Mouse (Mus musculus) kidney, postnatal 25 days (tissue): ENCODE measurements around the gene Ncapd2.
A peak's percentile ranks its signal among the peaks of the same experiment; 100 is the strongest.

Experiments used
- DNase-seq, 2 experiments: peaks; one replicate each; pipeline ENCODE4 v3.0.0; 2021; ENCODE audit warnings: mixed read lengths in 2 of 2

Ncapd2 gene

DNA sequence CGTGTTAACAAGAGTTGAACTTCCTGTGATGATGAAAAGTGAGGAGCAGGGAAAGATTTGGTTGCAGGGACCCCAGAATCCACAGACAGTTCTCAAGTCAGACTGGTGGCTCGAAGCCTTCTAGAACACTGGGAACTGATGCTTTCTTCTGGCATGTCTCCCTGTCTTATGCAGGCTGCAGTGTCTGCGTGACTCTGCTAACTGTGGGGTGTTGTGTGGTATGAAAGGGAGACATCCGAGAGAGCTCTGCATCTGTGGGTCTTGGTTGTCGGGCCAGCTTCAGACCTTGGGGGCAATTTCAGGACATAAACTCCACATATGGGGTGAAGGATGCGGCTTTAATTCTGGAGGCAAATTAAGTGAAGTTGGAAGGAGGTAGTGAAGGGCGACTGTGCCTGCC lies 45.4 kb downstream of the Ncapd2 start:
- no peak for DNase-seq

DNA sequence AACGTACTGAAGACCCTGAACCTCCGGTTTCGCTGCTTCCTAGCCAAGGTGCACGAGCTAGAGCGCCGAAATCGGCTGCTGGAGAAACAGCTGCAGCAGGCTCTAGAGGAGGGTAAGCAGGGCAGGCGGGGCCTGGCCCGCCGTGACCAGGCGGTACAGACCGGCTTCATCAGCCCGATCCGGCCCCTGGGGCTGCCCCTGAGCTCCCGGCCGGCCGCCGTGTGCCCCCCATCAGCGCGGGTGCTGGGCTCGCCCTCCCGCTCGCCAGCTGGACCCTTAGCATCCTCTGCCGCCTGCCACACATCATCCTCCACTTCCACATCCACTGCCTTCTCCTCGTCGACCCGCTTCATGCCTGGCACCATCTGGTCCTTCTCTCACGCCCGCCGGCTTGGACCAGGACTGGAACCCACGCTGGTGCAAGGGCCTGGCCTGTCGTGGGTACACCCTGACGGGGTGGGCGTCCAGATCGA lies 46.0 kb downstream of the Ncapd2 start:
- peak; percentile 14 to 65 for DNase-seq

DNA sequence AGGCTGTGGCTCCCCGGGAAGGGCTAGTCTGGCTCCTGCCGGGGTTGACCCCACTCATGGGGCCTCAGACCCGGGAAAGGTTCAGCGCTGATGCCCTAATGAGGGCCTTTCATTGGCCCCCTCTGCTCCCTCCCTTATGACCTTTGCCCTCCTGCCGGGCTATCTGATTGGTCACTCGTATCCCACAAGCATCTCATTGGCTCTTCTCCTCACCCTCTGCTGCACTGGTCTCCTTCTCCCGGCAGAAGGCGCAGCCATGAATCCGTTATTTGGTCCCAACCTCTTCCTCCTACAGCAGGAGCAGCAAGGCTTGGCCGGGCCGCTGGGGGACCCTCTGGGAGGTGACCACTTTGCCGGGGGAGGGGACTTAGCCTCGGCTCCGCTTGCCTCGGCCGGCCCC lies 46.5 kb downstream of the Ncapd2 start, which contains the start of gene Iffo1:
TSS of gene Iffo1 (plus strand) at position 241 of the 400 bp plus-strand sequence.
- peak; percentile 93 to 95 for DNase-seq

DNA sequence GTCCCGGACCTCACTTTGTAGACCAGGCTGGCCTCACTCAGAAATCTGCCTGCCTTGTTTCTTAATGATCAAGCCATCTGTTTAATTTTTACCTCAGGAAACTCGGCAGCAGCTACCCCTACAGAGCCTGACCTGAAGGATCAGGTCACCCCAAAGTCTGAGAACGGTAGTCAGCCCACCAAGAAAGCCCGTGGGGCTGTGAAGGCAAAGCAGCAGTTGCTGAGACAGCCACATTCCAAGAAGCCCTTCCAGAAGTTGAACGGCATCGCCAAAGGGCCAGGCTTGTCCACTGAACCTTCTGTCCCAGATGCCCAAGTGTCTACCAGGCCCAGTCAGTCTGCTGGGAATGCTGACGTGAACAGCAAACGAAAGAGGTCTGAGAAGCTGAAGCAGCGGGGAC lies 47.6 kb downstream of the Ncapd2 start:
- DNase-seq, result peak; percentile 32 to 65

DNA sequence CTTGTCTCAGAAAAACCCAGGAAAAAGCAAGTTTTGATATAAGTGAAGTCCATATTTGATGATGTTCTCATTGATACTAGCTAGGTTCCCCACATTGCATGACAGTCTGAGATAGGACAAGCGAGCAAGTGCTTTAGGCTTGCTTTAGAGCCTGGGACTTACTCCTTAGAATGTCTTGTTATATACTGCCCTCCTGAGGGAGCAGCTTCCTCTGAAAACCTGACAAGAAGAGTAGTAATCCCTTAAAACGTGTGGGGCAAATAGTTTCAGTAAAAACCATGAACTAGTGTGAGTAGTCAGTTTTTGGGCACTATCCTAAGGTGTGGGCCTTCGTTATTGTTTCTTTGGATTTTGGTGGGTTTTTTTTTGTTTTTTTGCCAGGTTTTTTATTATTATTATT lies 48.4 kb downstream of the Ncapd2 start:
- DNase-seq, result no peak

DNA sequence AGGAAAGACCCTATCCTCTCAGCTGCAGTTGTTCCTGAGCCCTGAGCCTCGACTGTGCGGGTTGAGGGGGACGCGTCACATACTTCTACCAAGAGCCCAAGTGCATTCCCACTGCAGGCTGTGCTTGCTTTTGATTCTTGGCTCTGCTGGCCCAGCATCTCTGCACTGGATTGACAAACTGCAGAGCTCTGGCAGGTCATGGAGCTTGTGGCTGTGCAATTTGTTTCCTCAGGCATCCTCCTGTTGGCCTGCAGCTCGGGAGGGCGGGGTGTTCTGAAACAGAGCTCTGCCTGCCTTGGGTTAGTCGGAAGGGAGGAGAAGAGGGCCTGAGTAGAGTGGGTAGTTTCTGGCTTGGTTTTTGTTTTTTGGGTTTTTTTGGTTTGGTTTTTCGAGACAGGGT lies 49.1 kb downstream of the Ncapd2 start:
- DNase-seq, result no peak

DNA sequence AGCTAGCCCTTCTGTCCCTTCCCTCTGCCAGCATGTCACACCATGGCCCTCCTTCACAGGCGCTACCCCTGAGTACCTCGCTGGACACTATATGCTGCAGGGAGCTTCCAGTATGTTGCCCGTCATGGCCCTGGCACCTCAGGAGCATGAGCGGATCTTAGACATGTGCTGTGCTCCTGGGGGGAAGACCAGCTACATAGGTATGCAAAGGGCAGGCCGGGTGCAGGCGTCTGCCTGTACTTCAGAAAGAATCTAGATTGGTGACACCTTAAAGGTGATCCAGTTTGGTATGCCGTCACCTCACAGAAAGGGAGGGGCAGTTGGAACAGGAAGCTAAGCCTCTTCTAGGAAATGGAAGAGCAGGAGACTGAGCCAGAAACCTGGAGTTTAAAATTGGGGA lies 51.8 kb downstream of the Ncapd2 start:
- no peak for DNase-seq

DNA sequence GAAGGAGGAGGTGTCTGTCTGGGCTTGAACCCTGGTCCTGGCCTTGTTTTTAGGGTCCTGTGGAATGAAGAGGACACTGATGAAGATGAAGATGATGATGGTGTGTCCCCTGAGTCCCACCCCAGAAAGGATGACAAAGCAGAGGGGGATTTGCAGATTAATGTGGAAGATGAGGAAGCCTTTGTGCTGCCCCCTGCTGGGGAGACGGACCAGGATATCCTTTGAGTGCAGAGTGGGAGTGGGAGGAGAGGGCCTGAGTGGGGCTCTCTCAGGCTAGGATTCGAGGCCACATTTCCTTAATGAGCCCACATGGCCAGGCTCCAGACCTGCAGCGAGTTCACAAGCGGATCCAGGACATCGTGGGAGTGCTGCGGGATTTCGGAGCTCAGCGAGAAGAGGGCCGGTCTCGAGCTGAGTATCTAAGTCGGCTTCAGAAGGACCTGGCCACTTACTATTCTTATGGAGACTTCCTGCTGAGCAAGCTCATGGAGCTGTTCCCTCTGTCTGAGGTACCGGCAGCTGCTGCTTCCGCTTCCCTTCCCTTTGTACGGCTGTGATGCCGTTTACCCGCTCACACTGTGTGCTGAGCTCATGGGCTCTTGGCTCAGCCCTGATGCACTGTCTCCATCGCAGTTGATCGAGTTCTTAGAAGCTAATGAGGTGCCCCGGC lies 54.4 kb downstream of the Ncapd2 start:
- DNase-seq, result peak; percentile 63 to 73

DNA sequence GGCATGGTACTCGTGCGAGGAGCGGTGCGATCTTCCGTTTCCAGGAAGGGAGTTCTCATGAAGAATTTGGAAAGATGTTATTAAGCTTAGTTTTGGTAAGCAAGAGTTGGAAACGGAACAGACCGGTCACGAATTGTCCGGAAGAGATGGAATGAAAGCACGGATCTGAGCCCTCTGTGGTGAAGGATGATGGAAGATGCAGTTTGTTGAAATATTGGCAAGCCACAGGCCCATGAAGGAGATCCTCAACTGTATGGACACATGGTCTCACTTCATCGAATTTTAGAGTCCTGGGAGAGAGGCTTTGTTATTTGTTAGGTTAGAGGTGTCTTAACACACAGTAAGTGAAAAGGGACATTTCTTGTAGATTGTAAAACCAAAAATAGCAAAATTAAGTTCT lies 59.0 kb downstream of the Ncapd2 start:
- no peak for DNase-seq

DNA sequence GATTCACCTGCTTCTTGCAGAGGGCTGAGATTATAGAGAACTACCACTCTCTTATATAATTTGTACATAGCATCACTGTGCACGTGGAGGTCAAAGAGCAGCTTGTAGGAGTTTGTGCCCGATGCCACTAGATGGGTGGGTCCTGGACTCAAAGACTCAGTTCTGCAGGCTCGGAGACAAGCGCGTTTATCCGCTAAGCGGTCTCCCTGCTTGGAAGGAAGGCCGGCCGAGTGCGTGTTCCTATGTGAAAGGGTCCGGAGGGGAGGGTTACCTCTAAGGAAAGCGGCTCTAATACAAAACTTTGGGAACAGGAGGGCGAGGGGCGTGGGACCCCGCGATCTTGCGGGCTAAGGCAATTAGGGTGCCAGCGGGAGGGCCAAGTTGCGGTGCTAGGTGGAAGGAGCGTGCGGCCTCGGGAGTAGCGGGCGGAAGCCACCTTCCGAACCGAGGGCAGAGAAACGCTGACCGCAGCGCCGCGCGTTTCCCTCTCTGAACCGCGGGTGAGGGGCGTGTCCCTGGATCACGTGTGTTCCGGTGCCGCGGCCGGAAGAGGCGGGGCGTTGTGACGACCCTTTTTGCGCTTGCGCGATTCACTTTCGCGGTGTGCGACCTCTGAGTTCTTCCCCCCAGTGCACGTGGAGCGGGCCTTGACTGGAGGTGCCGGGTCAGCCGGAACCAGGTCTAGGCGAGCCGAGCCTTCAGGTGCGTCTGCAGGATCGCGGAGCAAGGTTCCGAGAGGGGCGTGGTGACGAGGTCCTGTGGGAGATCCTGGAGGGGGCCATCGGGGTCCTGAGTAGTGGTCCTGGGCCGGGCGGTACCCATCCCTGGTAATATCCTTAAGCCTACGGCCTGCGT lies 60.0 kb downstream of the Ncapd2 start, which contains the start of gene Nop2:
TSS of gene Nop2 (plus strand) at position 608 of the 855 bp plus-strand sequence.
- DNase-seq, result peak; percentile 91 to 95

DNA sequence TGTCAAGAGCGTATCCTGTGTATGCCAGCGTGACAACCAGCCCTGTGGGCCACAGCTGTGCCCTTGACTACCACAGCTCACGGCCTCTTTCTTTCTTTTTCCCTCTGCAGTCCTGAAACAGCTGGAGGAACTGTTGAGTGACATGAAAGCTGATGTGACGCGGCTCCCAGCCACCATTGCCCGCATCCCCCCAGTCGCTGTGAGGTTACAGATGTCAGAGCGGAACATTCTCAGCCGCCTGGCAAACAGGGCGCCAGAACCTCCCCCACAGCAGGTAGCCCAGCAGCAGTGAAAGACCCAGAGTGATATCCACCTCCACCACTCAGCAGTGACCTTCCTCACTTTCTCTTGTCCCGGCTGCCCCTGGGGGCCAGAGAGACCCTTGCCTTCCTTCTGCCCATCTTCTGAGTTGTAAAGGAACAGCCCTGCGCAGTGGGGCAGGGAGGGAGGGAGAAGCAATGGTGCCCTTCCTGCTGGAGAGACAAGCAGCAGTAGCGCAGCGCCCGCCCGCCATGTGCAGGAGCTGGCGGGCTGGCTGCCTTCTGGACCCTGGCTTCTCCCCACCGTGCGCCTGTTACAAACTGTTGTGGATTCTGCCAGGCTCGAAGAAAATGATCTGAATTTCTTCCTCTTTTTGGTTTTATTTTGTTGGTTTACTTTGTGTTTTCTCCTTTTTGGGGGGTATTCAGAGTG lies 61.6 kb downstream of the Ncapd2 start:
- no peak for DNase-seq

DNA sequence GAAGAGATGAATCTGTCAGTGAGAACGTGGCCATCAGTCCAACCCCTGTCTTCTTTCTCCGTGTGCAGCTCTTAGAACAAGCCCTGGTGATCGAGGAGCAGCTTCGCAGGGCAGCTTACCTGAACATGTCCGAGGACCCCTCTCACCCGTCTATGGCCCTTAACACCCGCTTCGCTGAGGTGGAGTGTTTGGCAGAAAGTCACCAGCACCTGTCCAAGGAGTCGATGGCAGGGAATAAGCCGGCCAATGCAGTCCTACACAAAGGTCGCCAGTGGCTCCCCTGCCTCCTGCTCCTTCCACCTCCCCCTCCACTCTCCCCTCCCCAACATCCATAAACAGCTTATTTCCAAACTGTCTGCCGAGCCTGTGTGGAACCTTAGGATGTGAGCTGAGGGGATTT lies 62.8 kb downstream of the Ncapd2 start:
- no peak for DNase-seq

DNA sequence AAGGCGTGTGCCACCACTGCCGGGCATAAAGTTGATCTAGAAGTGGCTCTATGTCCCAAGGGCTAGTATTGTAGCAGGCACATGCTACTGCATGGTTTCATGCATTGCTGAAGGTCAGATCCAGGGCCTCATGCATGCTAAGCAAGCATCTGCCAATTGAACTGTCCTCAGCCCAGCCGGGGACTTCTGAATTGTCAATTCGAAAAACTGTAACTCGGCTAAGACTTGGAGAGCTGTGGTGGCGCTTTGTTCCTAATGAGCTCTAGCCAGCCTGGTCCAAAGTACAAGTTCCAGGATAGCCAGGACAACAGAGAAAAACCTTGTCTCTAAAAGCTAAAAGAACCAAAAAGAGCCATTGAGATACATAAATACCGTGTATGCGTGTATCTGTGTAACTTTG lies 72.1 kb downstream of the Ncapd2 start:
- DNase-seq, result peak in 1 of 2 experiments; percentile 45
